Mouse (Mus musculus): ENCODE data around the gene Sulf2. TPM values are rescaled to one million over a fixed set of nuclear protein-coding genes. Genes with fewer than 3 reads are reported as not detected.

Sulf2 gene
- total RNA-seq, 4 experiments from 2014 or later, result 35.9 to 47.8 (median 41.1) TPM

DNA sequence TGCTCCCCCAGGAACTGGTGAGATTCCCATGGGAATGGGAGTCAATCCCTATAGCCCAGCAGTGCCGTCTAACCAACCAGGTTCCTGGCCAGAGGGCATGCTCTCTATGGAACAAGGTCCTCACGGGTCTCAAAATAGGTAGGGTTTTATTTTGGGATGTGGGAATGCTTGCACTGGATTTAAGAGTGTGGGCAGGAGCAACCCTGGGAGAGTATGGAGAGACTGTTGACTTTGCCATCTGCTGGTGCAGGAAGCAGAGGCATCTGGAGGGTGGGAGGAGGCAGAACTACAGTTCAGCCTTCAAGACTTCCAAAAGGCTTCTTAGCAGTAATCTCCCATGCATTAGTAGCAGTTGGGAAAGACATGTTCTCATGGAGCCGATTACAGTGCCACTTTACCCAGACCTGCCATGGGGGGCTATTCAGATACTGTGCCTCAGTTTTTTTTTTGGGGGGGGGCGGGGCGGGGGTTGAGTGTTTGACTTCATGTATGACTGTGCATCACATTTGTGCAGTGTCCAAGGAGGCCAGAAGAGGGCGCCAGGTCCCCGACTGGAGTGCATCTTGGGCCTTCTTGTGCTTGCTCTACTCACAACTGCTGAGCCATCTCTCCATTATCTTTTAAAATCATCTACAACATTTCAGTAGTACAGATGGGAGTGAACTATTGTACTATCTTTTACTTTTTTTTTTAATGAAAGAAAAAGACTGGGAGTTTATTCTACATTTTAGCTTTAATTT, 95.6 kb downstream of the Sulf2 start:
- DNase-seq (ENCODE audit: low spot score), result no peak

DNA sequence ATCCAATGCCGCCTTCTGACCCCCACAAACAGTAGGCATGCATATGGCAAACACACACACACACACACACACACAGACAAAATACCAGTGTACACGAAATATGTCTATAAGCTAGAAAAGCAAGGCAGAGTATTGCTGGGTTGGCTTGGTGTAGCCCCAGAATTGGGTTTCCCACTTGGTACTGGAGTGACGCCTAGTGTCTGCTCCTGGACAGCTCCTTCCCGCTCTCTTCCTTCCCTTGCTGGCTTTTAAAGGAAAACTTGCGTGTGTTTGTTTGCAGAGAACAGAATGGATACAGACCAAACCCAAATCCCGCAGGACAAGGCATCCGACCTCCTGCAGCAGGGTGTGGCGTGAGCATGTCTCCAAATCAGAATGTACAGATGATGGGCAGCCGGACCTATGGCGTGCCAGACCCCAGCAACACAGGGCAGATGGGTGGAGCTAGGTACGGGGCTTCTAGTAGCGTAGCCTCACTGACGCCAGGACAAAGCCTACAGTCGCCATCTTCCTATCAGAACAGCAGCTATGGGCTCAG, 101.4 kb downstream of the Sulf2 start:
- DNase-seq (ENCODE audit: low spot score), result no peak

DNA sequence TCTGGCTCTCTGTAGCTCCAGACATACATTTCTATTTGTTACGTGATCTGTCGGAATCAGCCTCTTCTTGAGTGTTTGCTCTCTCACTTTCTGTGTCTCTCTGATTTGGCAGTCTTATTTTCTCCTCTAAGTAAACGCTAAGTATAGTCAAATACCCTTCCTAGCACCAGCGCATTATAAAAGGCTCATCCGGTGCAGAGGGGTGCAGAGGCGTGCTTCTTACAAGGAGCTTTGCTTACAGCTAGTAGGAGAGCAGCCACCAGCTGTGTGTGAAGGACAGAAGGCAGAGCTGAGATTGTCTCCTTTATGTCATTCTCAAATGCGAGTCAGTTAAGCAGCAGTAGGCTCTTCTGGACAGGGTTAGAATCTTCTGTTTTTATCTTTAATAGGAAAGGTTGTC, 103.5 kb downstream of the Sulf2 start:
- no peak for DNase-seq (ENCODE audit: low spot score)

DNA sequence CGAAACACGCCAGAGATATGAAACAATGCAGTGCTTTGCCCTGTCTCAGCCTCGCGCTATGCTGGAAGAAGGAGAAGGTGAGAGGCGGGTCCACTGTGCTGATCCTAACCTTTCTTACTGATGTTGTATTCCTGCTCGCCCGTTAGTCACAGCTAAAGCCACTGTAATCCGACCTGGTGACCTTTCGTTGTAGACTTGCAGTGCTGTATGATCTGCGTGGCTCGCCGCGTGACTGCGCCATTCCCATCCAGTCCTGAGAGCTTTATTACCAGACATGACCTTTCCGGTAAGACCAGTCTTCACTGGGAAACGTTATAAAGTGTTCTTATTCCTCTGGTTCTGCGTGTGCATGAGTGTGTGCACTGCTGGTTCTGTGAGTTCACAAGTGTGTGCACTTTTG, 104.0 kb downstream of the Sulf2 start:
- no peak for DNase-seq (ENCODE audit: low spot score)

DNA sequence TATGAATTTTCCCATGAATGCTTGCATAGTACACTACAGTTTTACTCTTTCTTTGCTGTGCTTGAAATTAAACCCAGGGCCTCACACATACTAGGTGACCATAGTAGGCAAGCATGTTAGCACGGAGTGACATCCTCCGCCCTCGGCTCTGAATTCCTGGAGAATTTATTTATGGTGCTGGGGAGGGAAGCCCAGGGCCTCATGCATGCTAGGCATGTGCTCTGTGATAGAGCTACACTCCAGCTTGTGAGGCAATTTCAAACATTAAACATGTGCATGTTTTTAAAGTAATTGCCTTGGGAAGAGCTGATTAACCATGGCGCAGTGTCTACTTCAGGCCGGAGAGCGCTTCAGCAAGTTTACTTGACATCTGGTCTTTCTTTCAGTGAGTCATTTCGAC, 106.6 kb downstream of the Sulf2 start:
- no peak for DNase-seq (ENCODE audit: low spot score)

DNA sequence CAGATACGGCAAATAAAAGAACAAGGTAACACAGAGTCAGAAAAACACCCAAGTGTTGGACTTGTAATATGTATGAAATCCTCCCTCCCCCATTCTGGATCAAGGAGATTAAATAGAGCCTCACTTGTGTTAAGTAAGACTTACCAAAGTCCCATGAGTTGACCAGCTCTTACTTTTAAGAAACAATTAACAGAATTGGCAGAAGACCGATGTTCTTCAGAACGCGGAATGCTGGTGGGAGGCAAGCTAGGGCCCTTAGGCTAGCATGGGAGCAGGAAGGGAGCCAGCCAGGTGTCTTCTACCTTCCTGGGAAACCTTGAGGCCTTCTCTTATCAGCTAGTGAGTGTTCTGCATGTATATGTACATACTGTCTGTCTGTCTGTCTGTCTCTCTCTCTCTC, 107.5 kb downstream of the Sulf2 start:
- DNase-seq (ENCODE audit: low spot score), result no peak

DNA sequence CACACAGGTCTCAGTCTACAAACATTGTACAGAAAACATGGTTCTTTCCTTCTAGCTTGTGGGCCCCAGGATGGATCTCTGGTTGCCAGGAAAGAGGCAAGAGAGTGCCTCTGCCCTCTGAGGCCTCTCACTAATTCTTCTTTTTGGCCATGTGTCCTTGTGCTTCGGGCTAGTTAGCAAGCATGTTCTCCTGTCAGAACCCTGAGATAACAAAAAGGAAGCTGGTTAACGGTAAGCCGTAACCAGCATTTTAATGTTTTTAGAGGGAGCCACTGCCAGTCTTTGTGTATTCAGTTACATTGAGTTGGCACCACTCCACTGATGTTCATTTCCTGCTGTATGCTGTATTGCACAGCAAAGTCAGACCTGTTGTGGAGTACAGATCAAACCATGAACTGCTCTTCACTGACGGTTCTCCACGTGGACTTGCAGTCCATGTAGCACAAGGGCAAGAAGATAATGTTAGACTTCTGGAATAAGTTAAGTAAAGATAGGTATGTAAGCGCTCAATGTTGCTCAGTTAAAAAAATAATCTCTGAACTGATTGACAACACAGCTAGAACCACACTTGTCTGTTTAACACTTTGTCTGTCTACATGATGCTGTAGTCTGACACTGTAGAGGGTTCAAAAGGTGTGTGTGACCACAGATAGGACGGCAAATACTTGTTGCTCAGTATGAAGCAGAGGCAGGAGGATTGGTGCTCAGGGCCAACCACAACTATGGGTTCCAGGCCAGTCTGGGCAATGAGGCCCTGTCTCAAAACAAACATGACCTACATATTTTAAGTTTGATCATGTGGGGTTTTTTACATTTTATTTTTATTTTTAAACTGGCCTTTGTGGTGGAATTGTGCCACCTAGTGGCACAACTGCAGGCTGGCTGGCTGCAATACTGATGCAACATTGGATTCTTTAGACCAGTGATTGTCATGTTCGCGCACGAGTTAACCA, 109.6 kb downstream of the Sulf2 start:
- DNase-seq (ENCODE audit: low spot score), result peak; percentile 35

DNA sequence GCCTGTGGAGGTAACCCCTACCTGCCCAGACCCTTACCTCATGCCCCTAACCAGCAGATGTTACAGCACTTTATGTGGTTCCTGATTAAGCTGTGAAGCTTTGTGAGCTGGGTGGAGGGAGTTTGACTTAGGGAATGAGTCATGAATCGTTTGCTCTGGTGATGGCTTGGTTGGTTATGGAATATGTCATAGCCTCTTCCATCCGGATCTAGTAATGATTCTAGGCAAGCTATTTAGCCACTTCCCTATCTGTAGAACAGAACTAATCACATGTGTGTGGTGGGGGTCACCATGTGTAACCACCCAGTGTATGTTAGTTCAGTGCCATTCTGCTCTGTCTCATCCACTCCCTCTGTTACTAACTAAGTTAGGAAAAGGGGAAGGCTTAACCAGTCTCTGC, 110.5 kb downstream of the Sulf2 start:
- no peak for DNase-seq (ENCODE audit: low spot score)

DNA sequence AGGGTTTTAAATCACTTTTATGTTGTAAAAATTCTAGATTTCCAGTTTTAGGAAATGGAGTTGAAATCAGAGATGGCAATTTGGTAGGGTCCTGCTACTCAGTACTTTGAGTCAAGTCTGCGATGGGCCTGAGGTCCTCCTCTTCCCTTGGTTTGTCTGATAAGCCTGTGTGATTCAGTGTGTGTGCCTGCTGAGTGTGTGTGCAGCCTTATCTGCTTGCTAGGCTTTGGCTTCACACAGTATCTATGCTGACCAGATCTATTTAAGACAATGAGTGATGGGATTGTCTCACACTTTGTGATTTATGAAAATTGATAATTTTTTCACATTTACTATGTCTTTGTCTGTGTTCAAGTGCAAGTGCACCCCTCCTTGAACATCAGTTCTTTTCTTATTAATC, 112.9 kb downstream of the Sulf2 start:
- DNase-seq (ENCODE audit: low spot score), result no peak

DNA sequence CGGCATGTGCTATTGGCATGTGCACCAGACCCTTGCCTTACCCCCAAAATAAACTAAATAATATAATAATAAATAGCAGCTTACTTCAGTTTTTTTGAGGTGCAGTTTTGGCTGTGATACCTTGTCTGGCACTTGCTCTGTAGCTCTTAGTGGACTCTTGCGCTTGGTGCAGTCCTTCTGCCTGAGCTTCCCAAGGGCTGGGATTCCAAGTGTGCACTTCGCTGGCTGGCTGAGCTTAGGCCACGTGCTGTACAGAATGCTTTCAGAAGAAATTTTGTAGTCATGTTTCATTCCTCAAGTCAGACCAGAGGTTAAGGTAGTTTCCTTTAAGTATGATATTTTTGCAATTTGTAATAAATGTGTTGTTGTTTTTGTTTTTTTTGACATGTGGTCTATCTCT, 115.8 kb downstream of the Sulf2 start:
- DNase-seq (ENCODE audit: low spot score), result no peak

DNA sequence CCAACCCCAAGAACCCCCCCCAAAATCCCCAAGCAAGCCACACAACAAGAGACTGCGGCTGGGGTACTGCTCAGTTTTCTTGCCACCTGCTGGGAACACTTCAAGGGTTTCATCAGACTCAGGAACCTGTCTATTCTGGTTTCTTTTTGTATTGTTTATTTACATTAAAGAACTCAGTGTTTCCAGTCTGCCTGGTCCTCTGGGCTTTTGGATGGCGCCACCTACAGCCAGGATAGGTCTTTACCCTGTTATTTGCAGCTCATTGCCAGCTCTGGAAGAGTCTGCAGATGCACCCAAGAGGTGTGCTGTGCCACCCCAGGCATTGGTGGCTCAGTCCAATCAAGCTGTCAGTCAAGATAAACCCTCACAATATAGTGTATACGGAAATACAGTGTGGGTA, 119.7 kb downstream of the Sulf2 start:
- DNase-seq (ENCODE audit: low spot score), result peak; percentile 72

DNA sequence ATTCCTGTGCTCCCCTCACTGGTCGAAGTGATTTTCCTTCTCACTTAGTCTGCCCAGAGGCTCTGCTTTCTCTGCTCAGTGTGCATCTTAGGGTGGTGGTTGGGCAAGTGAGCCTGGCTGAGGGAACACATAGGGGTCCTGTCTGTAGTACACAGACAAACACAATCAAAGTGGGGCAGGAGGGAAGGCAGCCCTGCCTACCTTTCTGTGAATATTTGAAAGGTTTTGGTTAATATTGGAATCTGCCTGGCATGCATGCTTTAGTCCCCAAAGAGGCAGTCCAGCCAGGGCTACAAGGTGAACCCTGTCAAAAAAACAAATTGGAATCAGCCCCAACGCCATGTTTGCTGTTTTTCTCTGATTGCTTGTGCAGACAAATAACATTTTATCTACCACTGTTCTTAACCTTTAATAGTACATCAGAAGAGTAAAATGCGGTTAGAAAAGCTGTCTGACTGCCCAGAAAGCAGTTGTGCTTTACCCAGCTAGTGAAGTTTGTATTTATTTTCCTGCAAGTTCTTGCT, 120.4 kb downstream of the Sulf2 start:
- no peak for DNase-seq (ENCODE audit: low spot score)

DNA sequence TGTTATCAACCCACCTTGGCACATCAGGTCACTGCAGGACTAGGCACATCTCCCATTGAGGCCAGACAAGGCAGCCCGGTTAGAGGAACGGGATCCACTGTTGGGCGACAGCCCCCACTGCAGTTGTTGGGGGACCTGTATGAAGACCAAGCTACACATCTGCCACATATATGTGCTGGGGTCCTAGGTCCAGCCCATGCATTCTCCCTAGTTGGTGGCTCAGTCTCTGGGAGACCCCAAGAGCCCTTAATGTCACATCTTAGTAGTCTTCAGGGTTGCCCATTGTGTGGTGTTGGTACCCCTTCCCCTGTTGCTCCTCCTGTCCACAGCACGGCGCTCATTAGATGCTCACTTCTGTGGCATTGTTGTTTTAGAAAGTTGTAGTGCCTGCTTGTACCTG, 122.8 kb downstream of the Sulf2 start:
- no peak for DNase-seq (ENCODE audit: low spot score)

DNA sequence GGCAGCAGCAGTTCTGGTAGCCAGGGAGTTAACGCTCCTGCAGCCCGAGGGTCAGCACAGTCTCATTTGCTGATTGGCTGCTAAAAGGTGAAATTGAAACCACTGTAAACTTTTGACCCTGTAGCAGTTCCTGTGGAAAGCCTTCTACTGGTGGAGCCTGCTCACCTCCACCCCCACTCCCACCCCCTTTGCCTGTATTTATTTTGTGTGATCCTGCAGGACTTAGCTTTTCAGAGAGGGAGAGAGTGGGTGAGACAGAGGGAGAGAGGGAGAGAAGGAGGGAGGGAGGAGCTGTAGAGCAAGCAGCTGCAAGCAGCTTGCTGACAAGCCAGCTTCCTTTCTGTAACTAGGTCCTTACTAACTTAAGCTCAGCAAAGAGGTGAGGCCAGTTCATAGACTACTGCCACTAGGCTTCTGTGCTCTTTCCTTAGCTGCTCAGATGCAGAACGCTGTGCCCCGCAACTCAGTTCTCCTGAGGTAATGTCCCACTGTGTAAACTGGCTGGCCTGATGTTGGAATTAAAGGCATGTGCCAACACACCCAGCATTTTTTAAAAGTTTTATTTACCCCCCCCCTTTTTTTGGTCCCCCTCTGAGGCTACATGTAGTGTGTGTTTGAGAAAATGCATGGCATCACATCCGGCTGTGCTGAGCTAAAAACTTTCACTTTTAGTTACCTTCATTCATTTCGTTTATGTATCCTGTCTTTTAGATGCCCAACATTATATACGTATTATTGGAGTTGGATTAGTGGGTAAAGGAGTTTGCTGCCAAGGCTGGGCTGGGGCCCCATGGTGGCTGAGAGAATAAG, 124.1 kb downstream of the Sulf2 start:
- DNase-seq (ENCODE audit: low spot score), result peak; percentile 83

DNA sequence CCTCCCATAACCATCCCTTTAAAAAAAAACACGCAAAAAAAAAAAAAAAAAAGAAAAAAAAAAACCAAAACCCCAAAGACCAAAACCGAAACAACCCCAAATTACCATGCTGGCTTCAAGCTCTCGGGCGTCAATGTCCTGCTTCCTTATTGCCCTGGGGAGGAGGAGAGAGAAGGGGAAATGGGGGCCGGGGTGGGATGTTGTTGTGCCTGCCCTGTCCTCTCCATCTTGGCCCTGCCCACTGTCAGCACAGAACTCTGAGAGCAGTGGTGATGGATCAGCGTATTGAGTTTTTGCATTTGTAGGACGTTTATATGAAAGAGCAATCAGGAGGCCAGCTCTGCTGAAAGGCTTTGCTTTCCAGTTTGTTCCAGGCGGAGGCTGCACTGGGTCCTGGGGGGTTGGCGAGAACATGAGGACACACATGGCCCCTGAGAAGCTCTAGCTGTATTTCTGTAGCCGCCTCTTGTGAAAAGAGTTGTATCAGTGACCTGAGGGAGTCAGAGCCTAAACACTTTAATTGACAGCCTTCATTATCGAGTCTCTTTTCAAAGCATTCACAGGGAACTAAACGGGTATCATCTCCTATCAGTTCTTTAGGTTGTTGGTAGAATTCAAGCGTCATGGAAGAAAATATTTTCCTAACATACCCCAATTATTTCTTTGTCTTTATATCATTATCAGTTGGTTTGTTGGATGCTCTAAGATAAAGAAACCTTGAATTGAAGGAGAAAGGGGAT, 125.0 kb downstream of the Sulf2 start:
- DNase-seq (ENCODE audit: low spot score), result no peak

DNA sequence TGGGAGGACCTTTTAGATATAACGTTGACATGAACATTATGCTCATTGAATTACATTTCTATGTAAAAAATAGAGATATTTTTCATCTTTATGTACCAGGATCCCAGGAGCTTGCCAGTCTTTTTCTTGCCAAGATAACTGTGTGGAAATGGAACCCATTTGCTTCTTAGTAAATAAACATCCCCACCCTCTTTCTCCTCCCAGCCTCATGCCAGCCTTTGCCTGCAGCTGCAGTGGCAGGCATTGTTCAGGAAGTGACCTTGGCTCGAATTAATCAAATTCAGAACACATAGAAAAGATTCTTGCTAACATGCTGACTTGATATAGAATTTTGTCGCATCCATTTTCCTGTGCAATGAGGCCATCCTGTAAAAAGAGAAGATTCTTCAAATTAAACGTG, 126.2 kb downstream of the Sulf2 start:
- no peak for DNase-seq (ENCODE audit: low spot score)

DNA sequence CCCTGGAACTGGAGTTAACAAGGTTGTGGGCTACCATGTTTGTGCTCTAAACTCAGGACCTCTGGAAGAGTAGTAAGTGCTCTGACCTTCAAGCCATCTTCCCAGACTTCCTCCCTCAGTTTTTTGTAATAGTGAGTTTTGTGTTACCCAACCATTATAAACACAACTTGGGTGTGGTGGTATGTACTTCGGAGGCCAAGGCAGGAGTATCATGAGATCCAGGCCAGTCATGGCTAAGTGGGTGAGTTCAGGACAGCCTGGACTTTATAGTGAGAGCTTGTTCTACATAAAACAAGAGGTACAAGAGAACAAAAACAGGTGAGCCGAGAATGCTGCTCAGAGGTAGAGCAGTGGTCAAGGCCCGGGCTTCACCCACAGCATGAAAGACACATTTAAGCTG, 127.6 kb downstream of the Sulf2 start:
- DNase-seq (ENCODE audit: low spot score), result no peak

DNA sequence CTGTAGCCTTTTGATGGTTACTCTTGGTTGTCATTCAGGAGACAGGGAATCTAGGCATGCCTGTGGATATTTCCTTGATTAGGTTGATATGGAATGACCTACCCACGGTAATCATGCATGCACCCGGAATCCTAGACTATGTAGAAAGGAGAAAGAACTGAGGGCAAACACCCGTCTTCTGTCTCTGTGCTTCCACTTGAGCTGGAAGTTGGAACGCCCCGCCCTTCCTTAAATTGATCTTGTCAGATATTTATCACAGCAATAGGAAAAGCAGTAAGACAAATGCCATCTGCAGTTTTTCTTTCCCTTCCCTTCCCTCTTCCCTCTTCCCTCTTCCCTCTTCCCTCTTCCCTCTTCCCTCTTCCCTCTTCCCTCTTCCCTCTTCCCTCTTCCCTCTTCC, 129.5 kb downstream of the Sulf2 start:
- DNase-seq (ENCODE audit: low spot score), result no peak

DNA sequence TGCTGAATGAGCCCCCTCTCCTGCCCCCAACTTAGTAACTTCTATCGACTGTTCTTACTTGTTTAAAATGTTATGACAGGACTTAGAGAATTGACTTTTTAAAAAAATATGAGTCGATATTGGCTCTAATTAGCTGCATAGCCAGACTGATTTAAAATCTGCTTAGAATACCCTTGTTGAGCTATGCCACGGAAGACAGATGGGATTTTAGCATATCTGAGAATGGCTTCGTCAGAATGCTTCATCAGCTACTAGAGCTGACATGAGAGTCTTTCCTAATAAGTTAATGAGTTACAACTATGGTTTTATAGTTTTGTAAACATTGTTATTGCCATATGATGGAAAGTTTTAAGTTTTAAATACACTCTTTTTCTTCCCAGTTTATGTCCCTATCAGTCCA, 130.8 kb downstream of the Sulf2 start:
- no peak for DNase-seq (ENCODE audit: low spot score)

DNA sequence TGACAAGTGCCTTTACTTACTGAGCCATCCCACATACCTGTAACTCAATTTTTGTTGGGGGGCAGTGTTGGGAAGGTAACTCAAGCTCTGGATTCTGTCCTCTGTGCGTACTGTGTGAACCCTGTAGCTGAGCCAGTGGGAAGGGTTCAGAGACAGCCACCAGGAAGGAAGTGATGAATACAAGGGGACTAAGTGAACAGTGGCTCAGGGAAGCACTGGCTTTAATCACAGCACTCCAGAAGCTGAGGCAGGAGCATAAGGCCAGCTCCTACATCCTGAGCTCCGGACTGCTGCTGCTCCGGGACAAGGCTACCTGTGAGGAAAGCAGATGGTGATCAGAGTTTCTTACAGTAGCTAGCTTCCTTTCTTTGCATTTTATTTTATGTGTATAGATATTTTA, 131.4 kb downstream of the Sulf2 start:
- DNase-seq (ENCODE audit: low spot score), result no peak

Data from heart, adult 8-10 months (tissue).